ENCODE assay signal across 8 mouse cellular contexts in genomic region chr7:51270531-51271090, GRCm38 (mm10).
A peak's percentile ranks its signal among the peaks of the same experiment; 100 is the strongest.
DNase-seq lines count a peak whose midpoint lies in the region; ATAC-seq and TF ChIP-seq lines count a peak whose summit lies in the region.

No protein-coding gene starts in this region.

- H3K27me3 ChIP-seq in kidney, adult 2 months (replicated peaks; ENCODE audit: control insufficient read depth, insufficient read depth, low read length): no peaks in the 10 kb centered on the region
- no peaks in the 10 kb centered on the region for H3K27me3 ChIP-seq in kidney, embryonic 15.5 days
- no peaks in the 10 kb centered on the region for H3K27me3 ChIP-seq in embryonic facial prominence, embryonic 14.5 days (replicated peaks; ENCODE audit: control insufficient read depth, insufficient read depth, low read length)
- no peaks in the 10 kb centered on the region for H3K27me3 ChIP-seq in limb, embryonic 14.5 days (ENCODE audit: control insufficient read depth, insufficient read depth, low read length)

- H3K4me3 ChIP-seq in kidney, adult 2 months (ENCODE audit: insufficient read depth, low read depth, low read length): no peak overlapping the region
- H3K4me3 ChIP-seq in kidney, embryonic 15.5 days (replicated peaks): no peak overlapping the region
- no peak overlapping the region for H3K4me3 ChIP-seq in embryonic facial prominence, embryonic 14.5 days (ENCODE audit: low read depth, low read length)
- no peak overlapping the region for H3K4me3 ChIP-seq in limb, embryonic 14.5 days (replicated peaks; ENCODE audit: low read length)

- no peak overlapping the region for H3K27ac ChIP-seq in kidney, adult 2 months (ENCODE audit: insufficient read depth, low read depth, low read length)
- H3K27ac ChIP-seq in kidney, embryonic 15.5 days: no peak overlapping the region
- H3K27ac ChIP-seq in embryonic facial prominence, embryonic 14.5 days (replicated peaks; ENCODE audit: low read depth, low read length): no peak overlapping the region
- H3K27ac ChIP-seq in limb, embryonic 14.5 days (replicated peaks; ENCODE audit: low read depth, low read length): no peak overlapping the region

- no peak overlapping the region for H3K4me2 ChIP-seq in kidney, embryonic 15.5 days
- no peak overlapping the region for H3K4me2 ChIP-seq in embryonic facial prominence, embryonic 14.5 days (ENCODE audit: low read depth, low read length)
- no peak overlapping the region for H3K4me2 ChIP-seq in limb, embryonic 14.5 days (replicated peaks; ENCODE audit: low read depth, low read length, severe bottlenecking)

- TF ChIP-seq CTCF in kidney, adult 2 months (conservative IDR thresholded peaks at IDR 0.05; ENCODE audit: insufficient read depth, insufficient read length, low read depth, low read length): peak; percentile 53; the same call in 1 of the 2 replicates

- WGBS in kidney, adult 2 months: 71% methylated on average over 12 of the region's 12 CpGs
- 70% methylated on average over 12 of the region's 12 CpGs for WGBS in kidney, embryonic 15.5 days
- 65% methylated on average over 12 of the region's 12 CpGs for WGBS in embryonic facial prominence, embryonic 14.5 days
- WGBS in limb, embryonic 14.5 days: 58% methylated on average over 12 of the region's 12 CpGs

- no peak for TF ChIP-seq POLR2A in kidney, adult 2 months (IDR thresholded peaks at IDR 0.05; ENCODE audit: low read depth, low read length)
- TF ChIP-seq POLR2A in limb, embryonic 14.5 days (IDR thresholded peaks at IDR 0.05; ENCODE audit: borderline replicate concordance, extremely low read depth, insufficient read depth, insufficient read length): no peak

- no peaks in the 10 kb centered on the region for H3K4me1 ChIP-seq in kidney, adult 2 months (ENCODE audit: control insufficient read depth, insufficient read depth, low read length)
- H3K4me1 ChIP-seq in kidney, embryonic 15.5 days: no peaks in the 10 kb centered on the region
- no peaks in the 10 kb centered on the region for H3K4me1 ChIP-seq in embryonic facial prominence, embryonic 14.5 days (ENCODE audit: control insufficient read depth, insufficient read depth, low read length)
- H3K4me1 ChIP-seq in limb, embryonic 14.5 days (ENCODE audit: control insufficient read depth, insufficient read depth, low read length): no peaks in the 10 kb centered on the region

- no peak overlapping the region for H3K9ac ChIP-seq in kidney, embryonic 15.5 days
- H3K9ac ChIP-seq in embryonic facial prominence, embryonic 14.5 days (ENCODE audit: low read depth, low read length): no peak overlapping the region
- no peak overlapping the region for H3K9ac ChIP-seq in limb, embryonic 14.5 days (ENCODE audit: low read depth, low read length, severe bottlenecking)

- peak; percentile 67 for DNase-seq in kidney, adult 2 months
- peak; percentile 53 for DNase-seq in adrenal gland, postnatal 14 days
- DNase-seq in embryonic facial prominence, embryonic 14.5 days (ENCODE audit: low spot score): peak; percentile 64
- peak; percentile 6 for DNase-seq in hindlimb bud, embryonic 11.5 days (ENCODE audit: extremely low spot score, low read depth, low spot score)
- DNase-seq in limb, embryonic 14.5 days (ENCODE audit: low spot score): peak; percentile 23
- DNase-seq in skeletal muscle tissue, adult 2 months (ENCODE audit: low read depth, low spot score): peak; percentile 26
- no peak for DNase-seq in thymus, postnatal 0 days (ENCODE audit: low spot score)

- H3K9me3 ChIP-seq in kidney, embryonic 15.5 days (replicated peaks): no peaks in the 10 kb centered on the region
- H3K9me3 ChIP-seq in embryonic facial prominence, embryonic 14.5 days (ENCODE audit: control insufficient read depth, low read length): no peaks in the 10 kb centered on the region
- no peaks in the 10 kb centered on the region for H3K9me3 ChIP-seq in limb, embryonic 14.5 days (ENCODE audit: control insufficient read depth, low read length)

- ATAC-seq in kidney, embryonic 15.5 days (replicated peaks; ENCODE audit: low FRiP score): no peak
- no peak for ATAC-seq in embryonic facial prominence, embryonic 14.5 days (ENCODE audit: low read depth)
- no peak for ATAC-seq in limb, embryonic 14.5 days (ENCODE audit: low FRiP score, low read depth)

- H3K36me3 ChIP-seq in kidney, adult 2 months (ENCODE audit: control insufficient read depth, insufficient read depth, low read length): no peaks in the 10 kb centered on the region
- no peaks in the 10 kb centered on the region for H3K36me3 ChIP-seq in kidney, embryonic 15.5 days
- H3K36me3 ChIP-seq in embryonic facial prominence, embryonic 14.5 days (ENCODE audit: control insufficient read depth, insufficient read depth, low read length): no peaks in the 10 kb centered on the region
- H3K36me3 ChIP-seq in limb, embryonic 14.5 days (ENCODE audit: control insufficient read depth, insufficient read depth, low read length): no peaks in the 10 kb centered on the region
